ENCODE assay signal across 8 mouse cellular contexts in genomic region chr6:91719042-91719747, GRCm38 (mm10). TPM values are rescaled to one million over a fixed set of nuclear protein-coding genes. Genes with fewer than 3 reads are reported as not detected.
DNase-seq lines count a peak whose midpoint lies in the region; ATAC-seq and TF ChIP-seq lines count a peak whose summit lies in the region.

No protein-coding gene starts in this region.

- intact Hi-C loops in left cerebral cortex, postnatal 4 days (cut with DNase I): no loop called here

- no peaks in the 10 kb centered on the region for H3K27me3 ChIP-seq in stomach, embryonic 14.5 days (ENCODE audit: control insufficient read depth, insufficient read depth, low read length)
- H3K27me3 ChIP-seq in stomach, postnatal 0 days (ENCODE audit: control insufficient read depth, insufficient read depth, low read length): no peaks in the 10 kb centered on the region
- no peaks in the 10 kb centered on the region for H3K27me3 ChIP-seq in forebrain, embryonic 15.5 days
- no peaks in the 10 kb centered on the region for H3K27me3 ChIP-seq in intestine, embryonic 16.5 days (replicated peaks; ENCODE audit: control insufficient read depth, insufficient read depth, low read length)

- H3K4me3 ChIP-seq in stomach, embryonic 14.5 days (ENCODE audit: low read depth, low read length): no peak overlapping the region
- H3K4me3 ChIP-seq in stomach, postnatal 0 days (ENCODE audit: low read depth, low read length): no peak overlapping the region
- no peak overlapping the region for H3K4me3 ChIP-seq in forebrain, embryonic 15.5 days
- H3K4me3 ChIP-seq in intestine, embryonic 16.5 days (ENCODE audit: low read length): no peak overlapping the region
- H3K4me3 ChIP-seq in olfactory bulb, adult 2 months (ENCODE audit: insufficient read depth, low read depth, low read length): no peak overlapping the region

- no peak overlapping the region for H3K9ac ChIP-seq in stomach, embryonic 14.5 days (replicated peaks; ENCODE audit: low read depth, low read length)
- no peak overlapping the region for H3K9ac ChIP-seq in stomach, postnatal 0 days (ENCODE audit: low read length)
- no peak overlapping the region for H3K9ac ChIP-seq in forebrain, embryonic 15.5 days (replicated peaks)
- 0 out of 2 replicates have a peak overlapping the region, but pooled peaks have one; percentile 16 for H3K9ac ChIP-seq in intestine, embryonic 16.5 days (ENCODE audit: low read depth, low read length)

- H3K9me3 ChIP-seq in stomach, embryonic 14.5 days (ENCODE audit: control insufficient read depth, low read depth, low read length): no peaks in the 10 kb centered on the region
- H3K9me3 ChIP-seq in stomach, postnatal 0 days (ENCODE audit: control insufficient read depth, low read length): no peaks in the 10 kb centered on the region
- H3K9me3 ChIP-seq in forebrain, embryonic 15.5 days: no peaks in the 10 kb centered on the region
- H3K9me3 ChIP-seq in intestine, embryonic 16.5 days (ENCODE audit: control insufficient read depth, low read length): no peaks in the 10 kb centered on the region

- WGBS in stomach, embryonic 14.5 days: 64% methylated on average over 6 of the region's 6 CpGs
- 56% methylated on average over 6 of the region's 6 CpGs for WGBS in stomach, postnatal 0 days
- 35% methylated on average over 6 of the region's 6 CpGs for WGBS in forebrain, embryonic 15.5 days
- WGBS in intestine, embryonic 16.5 days: 62% methylated on average over 6 of the region's 6 CpGs
- 35% methylated on average over 6 of the region's 6 CpGs for WGBS in olfactory bulb, adult 2 months

- ATAC-seq in stomach, embryonic 14.5 days (ENCODE audit: insufficient number of reproducible peaks, insufficient read depth, low FRiP score, low read depth): peak; percentile 31; the same call in 1 of the 2 replicates
- no peak for ATAC-seq in stomach, postnatal 0 days (ENCODE audit: low FRiP score, low TSS enrichment)
- ATAC-seq in forebrain, embryonic 15.5 days (replicated peaks): peak; percentile 77
- peak; percentile 8; the same call in 1 of the 2 replicates for ATAC-seq in intestine, embryonic 16.5 days
- ATAC-seq in erythroid progenitor cell, adult 5-6 weeks (replicated peaks; ENCODE audit: low FRiP score, poor library complexity, severe bottlenecking): no peak
- no peak for ATAC-seq in monocyte, adult 5-6 weeks (replicated peaks; ENCODE audit: insufficient number of reproducible peaks, low FRiP score, low TSS enrichment, poor library complexity, severe bottlenecking)

- peaks cover 33% of the 10 kb centered on the region for H3K4me1 ChIP-seq in stomach, embryonic 14.5 days (ENCODE audit: control insufficient read depth, insufficient read depth, low read length)
- peaks cover 5% of the 10 kb centered on the region; the same call in 1 of the 2 replicates for H3K4me1 ChIP-seq in stomach, postnatal 0 days (replicated peaks; ENCODE audit: control insufficient read depth, insufficient read depth)
- H3K4me1 ChIP-seq in forebrain, embryonic 15.5 days: peaks cover 37% of the 10 kb centered on the region
- H3K4me1 ChIP-seq in intestine, embryonic 16.5 days (ENCODE audit: control insufficient read depth, insufficient read depth, low read length): peaks cover 22% of the 10 kb centered on the region
- peaks cover 57% of the 10 kb centered on the region for H3K4me1 ChIP-seq in olfactory bulb, adult 2 months (ENCODE audit: control insufficient read depth, insufficient read depth, low read length)

- H3K4me2 ChIP-seq in stomach, embryonic 14.5 days (replicated peaks; ENCODE audit: low read depth, low read length): no peak overlapping the region
- no peak overlapping the region for H3K4me2 ChIP-seq in stomach, postnatal 0 days (replicated peaks; ENCODE audit: low read depth)
- peak overlapping the region; percentile 19 for H3K4me2 ChIP-seq in forebrain, embryonic 15.5 days (replicated peaks)
- no peak overlapping the region; the same call in 1 of the 2 replicates for H3K4me2 ChIP-seq in intestine, embryonic 16.5 days (ENCODE audit: low read depth, low read length)

- H3K36me3 ChIP-seq in stomach, embryonic 14.5 days (ENCODE audit: control insufficient read depth, insufficient read depth, low read length): peaks cover 16% of the 10 kb centered on the region
- H3K36me3 ChIP-seq in stomach, postnatal 0 days (ENCODE audit: control insufficient read depth, insufficient read depth, low read length): peaks cover 8% of the 10 kb centered on the region; the same call in 1 of the 2 replicates
- peaks cover 13% of the 10 kb centered on the region for H3K36me3 ChIP-seq in forebrain, embryonic 15.5 days
- peaks cover 13% of the 10 kb centered on the region; the same call in 1 of the 2 replicates for H3K36me3 ChIP-seq in intestine, embryonic 16.5 days (ENCODE audit: control insufficient read depth, insufficient read depth, low read length)

- no peak for TF ChIP-seq POLR2A in olfactory bulb, adult 2 months (IDR thresholded peaks at IDR 0.05; ENCODE audit: insufficient read depth, low read depth, low read length)

- peak overlapping the region; percentile 64 for H3K27ac ChIP-seq in stomach, embryonic 14.5 days (ENCODE audit: low read length)
- no peak overlapping the region; the same call in 1 of the 2 replicates for H3K27ac ChIP-seq in stomach, postnatal 0 days (replicated peaks)
- peak overlapping the region; percentile 88 for H3K27ac ChIP-seq in forebrain, embryonic 15.5 days (replicated peaks)
- peak overlapping the region; percentile 60 for H3K27ac ChIP-seq in intestine, embryonic 16.5 days (ENCODE audit: low read length)
- peak overlapping the region; percentile 96 for H3K27ac ChIP-seq in olfactory bulb, adult 2 months (ENCODE audit: insufficient read depth, low read depth, low read length)

- no peak for TF ChIP-seq EP300 in stomach, postnatal 0 days (optimal IDR thresholded peaks at IDR 0.05)

- TF ChIP-seq CTCF in stomach, postnatal 0 days (IDR thresholded peaks at IDR 0.05; ENCODE audit: low read depth): no peak
- TF ChIP-seq CTCF in olfactory bulb, adult 2 months (IDR thresholded peaks at IDR 0.05; ENCODE audit: insufficient read depth, low read depth, low read length): no peak

- no peak for DNase-seq in stomach, postnatal 0 days (ENCODE audit: low spot score)
- DNase-seq in left cerebral cortex, postnatal 4 days: peak; percentile 81

RNA-seq across cellular contexts. Expression of gene Slc6a6, which starts 35.3 kb away (rescaled TPM):
- 60.3 and 65.1 TPM in 2 replicates for polyA plus RNA-seq in stomach, embryonic 14.5 days (2014; fragmentation: Nextera tagmentation; extraction: Ambion mirVana)
- 55.3 and 66.5 TPM in 2 replicates for polyA plus RNA-seq in stomach, postnatal 0 days (2015; fragmentation: Nextera tagmentation; extraction: Ambion mirVana)
- 94.2 and 98.8 TPM in 2 replicates for polyA plus RNA-seq in forebrain, embryonic 15.5 days (2015; fragmentation: Nextera tagmentation; extraction: Ambion mirVana)
- 103 and 104 TPM in 2 replicates for polyA plus RNA-seq in intestine, embryonic 16.5 days (2015; fragmentation: Nextera tagmentation; extraction: Ambion mirVana)
- 100 to 1,000 TPM; 214 to 227 TPM for total RNA-seq in left cerebral cortex, postnatal 4 days (2021)
- 322 TPM in 1 of 2 replicates, not detected in the other for polyA plus RNA-seq in olfactory bulb, adult 2 months (2012; ENCODE audit: insufficient read depth, insufficient read length, low replicate concordance, missing spikeins)
- total RNA-seq in erythroid progenitor cell, adult 5-6 weeks (2015; ENCODE audit: low replicate concordance): 25.6 and 25.9 TPM in 2 replicates
- 9.8 and 10.9 TPM in 2 replicates for total RNA-seq in erythroid progenitor cell, adult 5-6 weeks (2017; ENCODE audit: low replicate concordance)
- 63.2 to 87.6 TPM (median 76.2 TPM) in 3 replicates for total RNA-seq in monocyte, adult 5-6 weeks (2017)

Comparison
In these comparisons a context has a peak if more than half of its experiments do, and no peak if none do; other contexts are left out.
1. ATAC-seq: peak in stomach, embryonic 14.5 days (single experiment), forebrain, embryonic 15.5 days (single experiment) and intestine, embryonic 16.5 days (single experiment); none in stomach, postnatal 0 days (single experiment), erythroid progenitor cell, adult 5-6 weeks (single experiment) and monocyte, adult 5-6 weeks (single experiment).